Mouse (Mus musculus): ENCODE measurements at regions not wholly inside any gene's neighbourhood (a gene's known extent, or its start where the extent isn't known, plus 50 kb on each side); places are given as distances from the start of the nearest gene placed in this dataset.

DNA sequence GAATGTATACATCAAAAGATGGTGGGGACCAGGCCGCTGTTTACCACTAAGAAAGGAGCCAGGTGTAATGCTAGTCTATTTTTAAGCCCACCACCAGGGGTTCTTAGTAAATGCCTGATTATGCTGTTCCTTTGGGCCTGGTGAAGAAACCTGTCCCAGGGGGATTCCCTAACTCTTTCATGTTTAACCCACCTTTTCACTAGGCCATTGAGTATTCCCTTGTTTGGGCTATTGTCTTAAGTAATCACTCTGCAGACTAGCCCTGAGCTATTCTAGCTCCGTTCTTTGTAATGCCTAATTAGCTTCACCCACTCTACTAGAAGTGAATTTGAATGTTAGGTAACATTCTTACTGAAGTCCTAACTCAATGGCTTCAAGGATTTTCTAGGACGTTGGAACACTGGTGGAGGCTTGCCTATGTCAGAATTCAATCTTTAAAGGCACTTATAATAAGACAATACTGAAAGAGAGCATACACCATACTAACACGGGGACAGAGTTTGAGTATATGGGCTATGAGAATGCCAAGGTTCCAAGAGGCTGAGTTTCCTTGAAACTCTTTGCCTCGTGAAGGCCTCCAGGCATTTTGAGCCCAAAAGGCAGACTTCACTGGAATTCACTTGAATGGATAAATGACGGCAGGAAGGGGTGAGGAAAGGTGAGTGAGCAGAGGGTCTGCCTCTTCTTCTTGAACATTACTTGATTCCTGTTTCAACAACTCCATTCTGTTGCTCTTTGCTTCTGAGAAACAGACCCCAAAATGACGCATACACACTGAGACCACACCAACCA is 312.7 kb upstream of the Irx4 start:
- TF ChIP-seq CTCF (conservative IDR thresholded peaks at IDR 0.05; ENCODE audit: insufficient read depth, insufficient read length, low read depth, low read length) (no peak), POLR2A (IDR thresholded peaks at IDR 0.05; ENCODE audit: low read depth, low read length) (no peak)
